Mouse (Mus musculus): ENCODE measurements at regions not wholly inside any gene's neighbourhood (a gene's known extent, or its start where the extent isn't known, plus 50 kb on each side); places are given as distances from the start of the nearest gene placed in this dataset.

GRCm38 (mm10) chr14:31891500-31892185 is 61.2 kb upstream of the Ankrd28 start:
- DNase-seq (ENCODE audit: low spot score): peak; percentile 16

GRCm38 (mm10) chr14:31892186-31892510 is 61.7 kb upstream of the Ankrd28 start:
- no peak for DNase-seq (ENCODE audit: low spot score)

- DNase-seq (ENCODE audit: low spot score): no peak
Measured at GRCm38 (mm10) chr14:31896500-31896899, 66.0 kb upstream of the Ankrd28 start.

GRCm38 (mm10) chr14:31899504-31899903 is 69.1 kb upstream of the Ankrd28 start:
- no peak for DNase-seq (ENCODE audit: low spot score)

GRCm38 (mm10) chr14:31899906-31900305 is 69.5 kb upstream of the Ankrd28 start:
- no peak for DNase-seq (ENCODE audit: low spot score)

- no peak for DNase-seq (ENCODE audit: low spot score)
Measured at GRCm38 (mm10) chr14:31901901-31902300, 71.5 kb upstream of the Ankrd28 start.

GRCm38 (mm10) chr14:31903664-31904063 is 73.2 kb upstream of the Ankrd28 start:
- DNase-seq (ENCODE audit: low spot score): no peak

- no peak for DNase-seq (ENCODE audit: low spot score)
Measured at GRCm38 (mm10) chr14:31908591-31908990, 78.1 kb upstream of the Ankrd28 start.

- DNase-seq (ENCODE audit: low spot score): no peak
Measured at GRCm38 (mm10) chr14:31909291-31909690, 78.8 kb upstream of the Ankrd28 start.

GRCm38 (mm10) chr14:31910809-31911208 is 80.4 kb upstream of the Ankrd28 start:
- no peak for DNase-seq (ENCODE audit: low spot score)

GRCm38 (mm10) chr14:31918461-31918860 is 88.0 kb upstream of the Ankrd28 start:
- no peak for DNase-seq (ENCODE audit: low spot score)

GRCm38 (mm10) chr14:31918921-31919320 is 88.5 kb upstream of the Ankrd28 start:
- DNase-seq (ENCODE audit: low spot score): no peak

- no peak for DNase-seq (ENCODE audit: low spot score)
Measured at GRCm38 (mm10) chr14:31929161-31929707, 98.8 kb upstream of the Ankrd28 start.

GRCm38 (mm10) chr14:31930367-31930766 is 98.4 kb upstream of the Galnt15 start:
- peak; percentile 31 for DNase-seq (ENCODE audit: low spot score)

GRCm38 (mm10) chr14:31931971-31932370 is 96.8 kb upstream of the Galnt15 start:
- DNase-seq (ENCODE audit: low spot score): no peak

- no peak for DNase-seq (ENCODE audit: low spot score)
Measured at GRCm38 (mm10) chr14:31933441-31933840, 95.3 kb upstream of the Galnt15 start.

GRCm38 (mm10) chr14:31933841-31934271 is 94.9 kb upstream of the Galnt15 start:
- no peak for DNase-seq (ENCODE audit: low spot score)

- DNase-seq (ENCODE audit: low spot score): no peak
Measured at GRCm38 (mm10) chr14:31934321-31934720, 94.5 kb upstream of the Galnt15 start.

GRCm38 (mm10) chr14:31934771-31935170 is 94.0 kb upstream of the Galnt15 start:
- no peak for DNase-seq (ENCODE audit: low spot score)

- no peak for DNase-seq (ENCODE audit: low spot score)
Measured at GRCm38 (mm10) chr14:31935411-31935810, 93.4 kb upstream of the Galnt15 start.

- no peak for DNase-seq (ENCODE audit: low spot score)
Measured at GRCm38 (mm10) chr14:31936581-31936980, 92.2 kb upstream of the Galnt15 start.

GRCm38 (mm10) chr14:31940900-31941299 is 87.9 kb upstream of the Galnt15 start:
- DNase-seq (ENCODE audit: low spot score): no peak

- DNase-seq (ENCODE audit: low spot score): no peak
Measured at GRCm38 (mm10) chr14:31942266-31942960, 86.4 kb upstream of the Galnt15 start.

All from ovary, postnatal 10 days (tissue).